Mouse (Mus musculus): ENCODE data around the gene Tmco1.

The Tmco1 gene

GRCm38 (mm10) chr1:167308261-167309054 lies at the start of gene Tmco1:
TSS of gene Tmco1 (plus strand) at chr1:167308378.
- ATAC-seq (ENCODE audit: low TSS enrichment), result peak; percentile 99

GRCm38 (mm10) chr1:167259702-167260101 lies 48.5 kb upstream of the Tmco1 start:
- peak; percentile 93 for ATAC-seq (ENCODE audit: low TSS enrichment)

DNA sequence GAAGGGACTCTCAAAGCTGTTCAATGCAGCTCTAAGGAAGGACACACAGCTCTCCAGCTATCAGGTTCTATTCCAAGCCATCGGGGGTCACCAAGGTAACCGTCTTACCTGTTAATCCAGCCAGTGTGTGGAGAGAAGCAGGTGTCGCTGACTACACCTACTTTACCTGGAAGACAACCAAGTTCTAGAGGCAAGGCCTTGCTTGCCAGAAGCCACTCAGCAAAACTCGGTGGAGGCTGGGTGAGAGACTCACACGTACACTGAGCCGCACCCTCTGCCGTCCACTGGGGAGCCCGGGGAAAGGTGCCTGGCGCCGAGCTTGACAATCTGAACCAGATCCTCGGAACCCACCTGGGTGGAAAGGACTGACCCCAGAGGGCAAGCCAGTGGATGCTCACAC lies 46.4 kb upstream of the Tmco1 start:
- no peak for ATAC-seq (ENCODE audit: low TSS enrichment)

DNA sequence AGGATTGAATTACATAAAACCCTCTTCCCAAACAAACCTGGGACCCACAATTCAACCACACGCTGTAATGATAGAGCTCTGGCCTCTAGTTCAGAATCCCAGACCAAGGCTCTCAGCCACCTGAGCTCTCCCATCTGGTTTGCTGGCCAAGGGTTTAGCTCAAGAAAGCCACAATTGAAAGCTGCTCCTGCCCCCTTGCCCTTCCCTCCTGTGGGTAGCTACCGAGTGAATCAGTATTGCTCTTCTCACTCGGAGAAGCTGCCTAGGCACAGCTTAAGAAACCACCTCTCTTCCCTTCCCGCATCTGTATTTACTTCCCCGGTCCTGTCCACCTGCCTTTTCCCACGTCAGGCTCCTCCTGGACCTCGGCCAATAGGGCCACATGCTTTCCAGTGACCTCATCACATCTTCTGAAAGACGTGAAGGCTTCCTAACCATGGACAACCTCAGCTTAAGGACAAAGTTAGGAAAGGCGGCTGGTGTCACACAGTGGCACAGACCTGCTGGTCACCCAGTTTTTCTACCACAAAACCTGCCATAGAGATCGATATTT lies 45.6 kb upstream of the Tmco1 start:
- no peak for ATAC-seq (ENCODE audit: low TSS enrichment)

- ATAC-seq (ENCODE audit: low TSS enrichment), result no peak
Measured at GRCm38 (mm10) chr1:167265366-167265765, 42.8 kb upstream of the Tmco1 start.

GRCm38 (mm10) chr1:167266720-167267119 lies 41.5 kb upstream of the Tmco1 start:
- ATAC-seq (ENCODE audit: low TSS enrichment), result no peak

DNA sequence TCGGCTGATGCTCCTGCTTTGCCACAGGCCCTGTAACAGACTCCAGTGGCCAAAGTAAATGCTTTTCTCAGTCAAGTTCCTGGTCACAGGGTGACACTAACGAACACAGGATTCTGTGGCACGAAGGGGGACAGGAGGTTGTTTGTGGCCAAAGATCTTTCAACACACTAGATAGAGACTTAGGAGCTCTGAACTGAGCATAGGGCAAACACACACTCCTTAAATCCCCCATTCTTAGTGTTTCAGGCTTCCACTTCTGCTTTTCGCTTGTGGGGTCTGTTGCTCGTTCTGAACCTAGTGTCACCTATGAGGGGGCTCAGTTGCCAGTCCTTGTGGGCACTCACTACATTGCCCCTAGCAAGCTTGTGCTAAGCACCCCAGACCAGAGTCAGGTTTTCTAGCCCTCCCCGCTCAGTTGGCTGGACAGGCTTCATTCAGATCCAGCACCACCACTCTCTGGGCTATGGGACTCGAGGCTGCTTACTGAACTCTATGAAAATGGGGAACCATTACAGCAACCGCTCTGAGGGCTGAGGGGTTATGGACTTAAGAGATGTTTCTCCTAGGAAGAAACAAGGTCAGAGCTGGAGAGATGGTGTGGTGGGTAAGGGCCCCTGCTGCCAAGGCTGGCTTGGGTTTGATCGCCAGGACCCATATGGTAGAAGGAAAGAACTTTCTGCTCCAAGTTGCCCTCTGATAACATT lies 39.7 kb upstream of the Tmco1 start:
- no peak for ATAC-seq (ENCODE audit: low TSS enrichment)

DNA sequence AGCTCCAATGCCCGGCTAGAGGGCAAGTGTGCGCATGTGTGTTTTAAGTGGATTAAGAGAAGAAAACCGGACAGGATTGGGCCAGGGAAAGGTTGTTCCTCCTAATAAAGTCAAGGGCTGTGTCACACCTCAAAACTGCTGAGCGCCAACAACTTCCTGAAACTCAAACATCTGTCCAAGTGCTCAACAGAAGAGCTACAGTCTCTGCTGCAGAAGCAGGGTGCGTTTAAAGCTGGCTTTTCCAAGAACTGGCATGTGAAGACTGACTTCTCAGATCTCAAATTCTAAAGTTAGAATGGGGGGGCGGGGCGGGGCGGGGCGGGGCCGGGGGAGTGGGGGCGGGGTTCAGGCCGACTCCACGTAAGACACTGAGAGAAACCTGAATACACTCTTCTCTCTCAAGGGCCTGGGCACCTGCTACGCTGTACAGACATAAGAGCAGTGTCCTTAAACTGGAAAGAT lies 38.8 kb upstream of the Tmco1 start:
- no peak for ATAC-seq (ENCODE audit: low TSS enrichment)

GRCm38 (mm10) chr1:167269856-167270270 lies 38.3 kb upstream of the Tmco1 start:
- peak; percentile 76 for ATAC-seq (ENCODE audit: low TSS enrichment)

DNA sequence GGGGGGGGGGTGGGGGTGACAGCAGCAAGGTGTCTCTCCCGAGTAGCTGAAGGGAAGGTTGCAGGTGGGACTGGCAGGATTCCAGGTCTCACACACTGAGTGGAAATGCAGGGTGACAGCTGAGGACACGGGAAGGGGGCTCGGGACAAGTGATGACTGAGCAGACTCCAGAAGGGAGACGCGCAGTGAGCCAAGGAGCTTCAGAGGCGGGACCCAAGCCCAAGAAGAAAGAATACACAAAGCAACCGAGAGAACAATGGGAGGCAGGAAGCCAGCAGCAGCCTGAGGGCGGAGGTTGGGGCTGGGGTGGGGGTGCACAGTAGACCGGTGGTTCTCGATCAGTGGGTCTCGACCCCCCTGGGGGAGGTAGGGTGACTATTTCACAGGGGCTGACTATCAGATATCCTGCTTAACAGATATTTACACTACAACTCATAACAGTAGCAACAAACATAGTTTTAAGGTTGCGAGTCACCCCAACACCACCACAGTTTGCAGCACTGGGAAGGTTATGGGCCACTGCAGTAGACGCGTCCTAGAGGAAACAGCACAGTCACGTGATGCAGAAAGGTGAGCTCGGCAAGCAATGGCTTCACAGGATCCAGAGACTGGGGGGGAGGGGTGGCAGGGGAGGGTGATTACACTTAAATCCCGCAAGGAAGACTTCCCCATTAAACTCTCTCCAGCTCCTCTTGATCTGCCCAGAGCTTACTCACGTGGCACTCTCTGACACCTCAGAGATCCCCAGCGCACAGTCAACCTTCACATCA lies 37.7 kb upstream of the Tmco1 start:
- ATAC-seq (ENCODE audit: low TSS enrichment), result no peak

DNA sequence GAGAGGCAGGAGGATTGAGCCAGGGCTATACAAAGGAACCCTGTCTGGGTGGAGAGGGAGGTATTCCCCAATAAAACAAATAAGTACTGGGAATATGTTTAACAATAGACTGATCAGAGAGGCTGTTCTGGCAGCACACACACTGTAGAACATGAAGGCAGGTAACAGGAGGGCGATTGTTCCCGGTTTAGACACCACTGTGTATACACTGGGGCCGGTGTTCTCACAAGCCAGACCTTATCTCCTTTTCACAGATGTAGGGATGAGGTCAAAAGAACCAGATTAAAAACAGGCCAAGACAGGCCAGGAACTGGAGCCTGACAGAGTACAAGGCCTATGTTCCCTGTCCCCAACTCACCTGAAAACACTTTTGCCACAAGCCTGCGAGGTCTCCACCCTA lies 36.9 kb upstream of the Tmco1 start:
- no peak for ATAC-seq (ENCODE audit: low TSS enrichment)

DNA sequence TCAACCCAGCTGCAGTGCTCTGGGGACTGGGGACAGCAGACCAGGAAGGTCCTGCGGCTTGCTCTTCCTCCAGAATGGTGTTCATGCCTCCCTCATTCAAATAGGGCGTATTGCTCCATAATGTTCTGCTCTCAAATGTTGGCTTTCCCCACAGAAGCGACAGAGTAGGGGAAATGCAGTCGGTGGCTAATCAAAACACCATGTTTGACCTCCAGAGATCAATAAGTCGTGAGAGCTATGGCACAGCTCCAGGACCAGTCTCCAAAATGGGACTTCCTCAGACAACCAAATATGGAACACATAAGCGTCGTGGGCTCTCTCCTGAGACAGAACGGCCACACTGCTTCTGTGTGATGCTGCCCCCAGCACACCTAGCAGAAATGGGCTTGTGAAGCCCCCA lies 36.3 kb upstream of the Tmco1 start:
- ATAC-seq (ENCODE audit: low TSS enrichment), result no peak

DNA sequence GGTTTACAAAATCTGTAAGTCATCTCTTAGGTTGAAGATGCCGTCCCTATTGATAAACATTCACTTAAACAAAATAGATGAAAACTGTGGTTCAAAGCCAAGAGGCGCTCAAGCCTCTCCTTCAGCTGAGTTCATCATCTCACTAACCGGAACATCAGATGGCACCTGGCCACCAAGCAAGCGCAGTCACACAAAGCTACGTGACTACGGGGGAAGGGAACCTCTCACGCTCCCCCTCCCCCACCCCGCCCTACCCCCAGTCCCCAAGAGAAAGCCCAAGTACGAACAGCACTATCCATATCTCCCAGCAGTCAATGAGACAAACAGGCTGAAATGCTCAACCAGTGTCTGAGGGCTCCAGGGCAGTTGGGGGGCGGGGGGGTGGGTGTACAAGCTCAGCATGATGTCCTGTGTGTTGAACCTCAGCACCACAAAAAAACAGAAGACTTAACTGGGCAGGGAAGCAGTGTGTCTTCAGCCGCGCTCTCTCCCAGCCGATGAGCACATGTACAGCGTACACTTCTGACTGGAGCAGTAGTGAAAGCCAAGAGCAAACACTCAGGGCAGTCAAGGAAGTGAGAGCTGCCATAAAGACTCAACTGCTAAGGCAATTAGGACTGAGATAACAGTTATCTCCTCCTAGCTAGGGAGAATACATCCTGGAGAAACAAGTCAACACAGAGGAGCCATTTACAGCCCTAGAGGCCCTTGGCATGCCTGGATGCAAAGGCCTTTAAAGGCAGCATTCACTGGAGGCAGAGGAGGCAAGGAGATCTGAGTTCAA lies 34.6 kb upstream of the Tmco1 start:
- no peak for ATAC-seq (ENCODE audit: low TSS enrichment)

GRCm38 (mm10) chr1:167274646-167275390 lies 33.4 kb upstream of the Tmco1 start:
- no peak for ATAC-seq (ENCODE audit: low TSS enrichment)

DNA sequence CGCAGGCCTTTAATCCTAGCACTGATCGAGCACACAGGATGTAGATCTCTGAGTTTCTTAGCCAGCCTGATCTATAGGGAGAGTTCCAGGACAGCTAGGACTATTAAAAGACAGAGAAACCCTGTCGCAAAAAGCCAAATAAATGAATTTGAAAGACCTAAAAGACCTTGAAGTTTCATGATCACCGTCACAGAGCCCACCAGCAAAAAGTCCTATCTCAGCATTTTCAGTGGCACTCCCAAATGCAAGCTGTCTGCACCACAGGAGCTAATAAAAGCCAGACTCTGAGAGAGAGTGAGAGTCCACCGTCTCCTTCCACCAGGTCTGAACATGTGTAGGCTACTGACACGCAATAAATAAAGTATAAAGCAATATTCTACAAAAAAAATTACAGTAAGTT lies 29.8 kb upstream of the Tmco1 start:
- ATAC-seq (ENCODE audit: low TSS enrichment), result no peak

GRCm38 (mm10) chr1:167279160-167279715 lies 28.9 kb upstream of the Tmco1 start:
- peak; percentile 51 for ATAC-seq (ENCODE audit: low TSS enrichment)

- no peak for ATAC-seq (ENCODE audit: low TSS enrichment)
Measured at GRCm38 (mm10) chr1:167280061-167280460, 28.1 kb upstream of the Tmco1 start.

- no peak for ATAC-seq (ENCODE audit: low TSS enrichment)
Measured at GRCm38 (mm10) chr1:167282112-167282511, 26.1 kb upstream of the Tmco1 start.

DNA sequence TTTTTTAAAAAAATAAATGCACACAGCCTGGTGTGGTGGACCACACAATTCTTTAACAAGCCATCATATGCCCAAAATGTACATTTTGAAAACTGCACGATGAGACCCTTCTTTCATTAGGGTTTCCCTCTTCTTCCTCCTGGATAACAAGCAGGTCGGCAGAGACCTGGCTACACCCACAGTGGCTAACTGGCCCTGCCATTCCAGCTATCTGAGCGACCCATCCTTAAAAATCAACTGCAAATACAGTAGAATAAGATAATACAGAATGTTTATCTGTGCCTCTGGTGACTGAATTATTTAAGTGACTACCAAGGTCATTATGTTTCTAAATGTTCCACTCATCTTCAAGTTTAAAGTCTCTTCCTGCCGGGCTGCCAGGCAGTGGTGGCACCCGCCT lies 25.4 kb upstream of the Tmco1 start:
- ATAC-seq (ENCODE audit: low TSS enrichment), result no peak

Measured in frontal cortex, adult (tissue).